Mouse (Mus musculus) erythroblast, embryonic 14.5 days (primary cell): Measurements from ENCODE around the gene Dapl1. TPM values are rescaled to one million over a fixed set of nuclear protein-coding genes. Genes with fewer than 3 reads are reported as not detected.

Source experiments
- H3K27me3 ChIP-seq: 2 replicates; pipeline ENCODE4 v1.6.1; 2012; ENCODE audit warnings: inconsistent platforms; ENCODE audit not compliant: control insufficient read depth
- H3K36me3 ChIP-seq: 2 replicates; pipeline ENCODE4 v1.6.1; 2012; ENCODE audit warnings: mild to moderate bottlenecking, inconsistent platforms; ENCODE audit not compliant: control insufficient read depth
- H3K4me1 ChIP-seq: 2 replicates; pipeline ENCODE4 v1.6.1; 2012; ENCODE audit warnings: inconsistent platforms; ENCODE audit not compliant: control insufficient read depth
- H3K4me3 ChIP-seq: replicated peaks from 2 replicates; pipeline ENCODE3; 2012; ENCODE audit warnings: moderate library complexity, mild to moderate bottlenecking, inconsistent platforms
- H3K9me3 ChIP-seq: 2 replicates; pipeline ENCODE4 v1.6.1; 2012; ENCODE audit warnings: low read length, inconsistent platforms, mixed read lengths; ENCODE audit not compliant: control insufficient read depth
- GATA1 ChIP-seq: IDR thresholded peaks from 2 replicates; pipeline ENCODE4 v1.6.1; 2012; ENCODE audit warnings: low read length, inconsistent platforms, mixed read lengths
- TAL1 ChIP-seq: IDR thresholded peaks from 3 replicates; pipeline ENCODE4 v1.6.1; 2012; ENCODE audit warnings: low read length, inconsistent platforms, mixed read lengths
- polyA plus RNA-seq: library from polyadenylated mRNA; stranded (reverse); fragments of >175 nt; gene quantifications from 2 replicates; pipeline ENCODE4 v1.2.3, GENCODE M21; 2012

Dapl1 gene
- polyA plus RNA-seq, 1 experiment: not detected

GRCm38 (mm10) chr2:59523526-59523925 lies 39.1 kb downstream of the Dapl1 start:
- no peak for TF ChIP-seq GATA1
- TF ChIP-seq TAL1: no peak
- Histone ChIP-seq H3K4me3 (no peak overlapping the region), H3K9me3 (no peaks in the 10 kb centered on the region), H3K4me1 (no peaks in the 10 kb centered on the region), H3K27me3 (no peaks in the 10 kb centered on the region), H3K36me3 (no peaks in the 10 kb centered on the region)

GRCm38 (mm10) chr2:59526893-59527292 lies 42.4 kb downstream of the Dapl1 start:
- no peak for TF ChIP-seq TAL1
- TF ChIP-seq GATA1: no peak
- no peaks in the 10 kb centered on the region for H3K36me3 ChIP-seq
- no peaks in the 10 kb centered on the region for H3K4me1 ChIP-seq
- H3K9me3 ChIP-seq: no peaks in the 10 kb centered on the region
- H3K27me3 ChIP-seq: no peaks in the 10 kb centered on the region
- H3K4me3 ChIP-seq: no peak overlapping the region

- H3K4me1 ChIP-seq: no peaks in the 10 kb centered on the region
- no peaks in the 10 kb centered on the region for H3K27me3 ChIP-seq
- no peaks in the 10 kb centered on the region for H3K9me3 ChIP-seq
- H3K4me3 ChIP-seq: no peak overlapping the region
- no peaks in the 10 kb centered on the region for H3K36me3 ChIP-seq
- TF ChIP-seq TAL1: no peak
- no peak for TF ChIP-seq GATA1
These were observed 45.2 kb downstream of the Dapl1 start for GRCm38 (mm10) chr2:59529574-59530080.

- Histone ChIP-seq H3K36me3 (no peaks in the 10 kb centered on the region), H3K4me3 (no peak overlapping the region), H3K27me3 (no peaks in the 10 kb centered on the region), H3K4me1 (no peaks in the 10 kb centered on the region), H3K9me3 (no peaks in the 10 kb centered on the region)
- no peak for TF ChIP-seq TAL1
These were observed 46.4 kb downstream of the Dapl1 start for GRCm38 (mm10) chr2:59530811-59531210.

- Histone ChIP-seq H3K4me3 (no peak overlapping the region), H3K36me3 (no peaks in the 10 kb centered on the region), H3K27me3 (no peaks in the 10 kb centered on the region), H3K9me3 (no peaks in the 10 kb centered on the region), H3K4me1 (no peaks in the 10 kb centered on the region)
- TF ChIP-seq GATA1: no peak
- TF ChIP-seq TAL1: no peak
These were observed 48.5 kb downstream of the Dapl1 start for GRCm38 (mm10) chr2:59532999-59533398.

GRCm38 (mm10) chr2:59533504-59533903 lies 49.1 kb downstream of the Dapl1 start:
- Histone ChIP-seq H3K9me3 (no peaks in the 10 kb centered on the region), H3K36me3 (no peaks in the 10 kb centered on the region), H3K27me3 (no peaks in the 10 kb centered on the region), H3K4me1 (no peaks in the 10 kb centered on the region), H3K4me3 (no peak overlapping the region)
- no peak for TF ChIP-seq GATA1
- no peak for TF ChIP-seq TAL1

GRCm38 (mm10) chr2:59533971-59534748 lies 49.7 kb downstream of the Dapl1 start:
- H3K4me3 ChIP-seq: no peak overlapping the region
- H3K36me3 ChIP-seq: no peaks in the 10 kb centered on the region
- no peaks in the 10 kb centered on the region for H3K27me3 ChIP-seq
- H3K9me3 ChIP-seq: no peaks in the 10 kb centered on the region
- H3K4me1 ChIP-seq: no peaks in the 10 kb centered on the region
- TF ChIP-seq TAL1: no peak
- TF ChIP-seq GATA1: no peak

GRCm38 (mm10) chr2:59536958-59537357 lies 52.5 kb downstream of the Dapl1 start:
- no peaks in the 10 kb centered on the region for H3K36me3 ChIP-seq
- no peak overlapping the region for H3K4me3 ChIP-seq
- H3K27me3 ChIP-seq: no peaks in the 10 kb centered on the region
- no peaks in the 10 kb centered on the region for H3K9me3 ChIP-seq
- H3K4me1 ChIP-seq: no peaks in the 10 kb centered on the region
- TF ChIP-seq TAL1: no peak
- TF ChIP-seq GATA1: no peak

GRCm38 (mm10) chr2:59538031-59538430 lies 53.6 kb downstream of the Dapl1 start:
- H3K27me3 ChIP-seq: no peaks in the 10 kb centered on the region
- no peak overlapping the region for H3K4me3 ChIP-seq
- TF ChIP-seq GATA1: no peak
- no peak for TF ChIP-seq TAL1
- no peaks in the 10 kb centered on the region for H3K36me3 ChIP-seq
- no peaks in the 10 kb centered on the region for H3K4me1 ChIP-seq
- H3K9me3 ChIP-seq: no peaks in the 10 kb centered on the region
